Mouse (Mus musculus) heart, adult 2 months (tissue): ENCODE measurements around the gene Yars. TPM values are rescaled to one million over a fixed set of nuclear protein-coding genes. Genes with fewer than 3 reads are reported as not detected.
A peak's percentile ranks its signal among the peaks of the same experiment; 100 is the strongest.

ENCODE experiments used
- DNase-seq, 2 experiments: peaks; one replicate each; pipeline ENCODE4 v3.0.0; 2021
- H3K27ac ChIP-seq: fragments of 200-600 bp; 2 replicates; pipeline ENCODE4 v1.8.1; 2022
- H3K27me3 ChIP-seq: fragments of 200-500 bp; 2 replicates; pipeline ENCODE4 v1.6.1; 2012; ENCODE audit warnings: mild to moderate bottlenecking, low read length, inconsistent platforms, mixed read lengths; ENCODE audit not compliant: control insufficient read depth, insufficient read depth
- H3K36me3 ChIP-seq: fragments of 200-500 bp; 2 replicates; pipeline ENCODE4 v1.6.1; 2012; ENCODE audit warnings: low read length, inconsistent platforms; ENCODE audit not compliant: control insufficient read depth, insufficient read depth
- H3K4me1 ChIP-seq: fragments of 200-500 bp; 2 replicates; pipeline ENCODE4 v1.6.1; 2011; ENCODE audit warnings: low read length; ENCODE audit not compliant: control insufficient read depth, insufficient read depth
- H3K4me3 ChIP-seq: fragments of 200-600 bp; 2 replicates; pipeline ENCODE4 v1.8.1; 2022
- H3K79me2 ChIP-seq: fragments of 200-500 bp; replicated peaks from 2 replicates; pipeline ENCODE4 v1.6.1; 2012; ENCODE audit warnings: mild to moderate bottlenecking, inconsistent platforms, low read length, moderate library complexity, mixed read lengths; ENCODE audit not compliant: control insufficient read depth, insufficient read depth
- H3K9ac ChIP-seq: fragments of 200-500 bp; 2 replicates; pipeline ENCODE4 v1.6.1; 2012; ENCODE audit warnings: low read depth, mild to moderate bottlenecking, control low read depth, inconsistent platforms, low read length, mixed read lengths
- CTCF ChIP-seq: fragments of 200-600 bp; IDR thresholded peaks from 2 replicates; pipeline ENCODE4 v1.8.1; 2022; ENCODE audit warnings: antibody characterized with exemption, mild to moderate bottlenecking, moderate library complexity
- EP300 ChIP-seq: fragments of 200-500 bp; IDR thresholded peaks from 2 replicates; pipeline ENCODE4 v1.6.1; 2011; ENCODE audit warnings: low read depth, low read length, control low read depth; ENCODE audit not compliant: insufficient read depth
- POLR2A ChIP-seq: fragments of 200-500 bp; IDR thresholded peaks from 2 replicates; pipeline ENCODE4 v1.6.1; 2011; ENCODE audit warnings: mild to moderate bottlenecking, low read depth, low read length, control low read depth; ENCODE audit not compliant: insufficient read depth
- WGBS: fragments of 180-500 bp; shearing (Covaris S2); methylation state at CpG from one replicate; pipeline ENCODE4 v1.1.7; 2018; 5-methylcytosine and 5-hydroxymethylcytosine counted together
- intact Hi-C: fragments of 180-260 bp; cut with DNase I; formaldehyde crosslinking; loops from one replicate; pipeline ENCODE4 v1.15.1; 2025
- polyA plus RNA-seq: library from polyadenylated mRNA; depleted of rRNA; stranded (reverse); fragments of >200 nt; gene quantifications from 2 replicates; pipeline ENCODE4 v1.2.3, GENCODE M21; 2012
- total RNA-seq, 2 experiments: library from RNA; stranded (reverse); gene quantifications; 2 replicates each; pipeline ENCODE4 v1.2.3; 2021

The Yars gene
- total and polyA plus RNA-seq, 3 experiments, result 10.4 to 29.7 (median 26.3) TPM

GRCm38 (mm10) chr4:129144401-129145367 is 44.9 kb upstream of the Yars start:
- peak in 1 of 2 experiments; percentile 27 for DNase-seq
- H3K9ac ChIP-seq, result no peak overlapping the region
- peaks cover 7% of the 10 kb centered on the region for H3K36me3 ChIP-seq
- no peak overlapping the region for H3K27ac ChIP-seq
- TF ChIP-seq CTCF (no peak), POLR2A (no peak), EP300 (no peak)
- WGBS, result 46% methylated on average over 16 of the region's 16 CpGs
- H3K4me3 ChIP-seq, result no peak overlapping the region
- no peaks in the 10 kb centered on the region for H3K27me3 ChIP-seq
- H3K4me1 ChIP-seq, result peaks cover 22% of the 10 kb centered on the region
- no peaks in the 10 kb centered on the region for H3K79me2 ChIP-seq
- intact Hi-C loops, result no loop called here

- H3K79me2 ChIP-seq, result no peaks in the 10 kb centered on the region
- no peak overlapping the region for H3K9ac ChIP-seq
- peaks cover 22% of the 10 kb centered on the region for H3K4me1 ChIP-seq
- WGBS, result 57% methylated on average over 4 of the region's 4 CpGs
- no peaks in the 10 kb centered on the region for H3K27me3 ChIP-seq
- H3K36me3 ChIP-seq, result peaks cover 5% of the 10 kb centered on the region
- no peak for DNase-seq
- intact Hi-C loops, result no loop called here
- H3K27ac ChIP-seq, result no peak overlapping the region
- TF ChIP-seq EP300 (no peak), CTCF (no peak), POLR2A (no peak)
- H3K4me3 ChIP-seq, result no peak overlapping the region
Observed at GRCm38 (mm10) chr4:129145411-129145810, 44.1 kb upstream of the Yars start.

DNA sequence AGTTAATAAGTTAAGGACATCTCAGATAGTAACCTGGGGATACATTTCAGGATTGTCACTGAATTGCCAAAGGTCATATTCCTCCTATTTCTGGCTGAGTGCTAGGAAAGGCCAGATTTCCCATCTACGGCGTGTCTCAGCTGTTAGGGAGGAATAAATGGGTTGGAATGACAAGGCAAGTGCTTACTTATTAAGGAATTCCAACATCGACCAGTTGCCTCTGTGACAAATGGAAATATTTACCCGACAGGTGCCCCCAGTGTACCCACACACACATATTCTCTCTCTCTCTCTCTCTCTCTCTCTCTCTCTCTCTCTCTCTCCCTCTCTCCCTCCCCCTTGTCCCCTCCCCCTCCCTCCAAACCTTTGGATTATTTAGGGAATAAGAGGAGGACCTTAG is 43.6 kb upstream of the Yars start:
- H3K9ac ChIP-seq, result no peak overlapping the region
- intact Hi-C loops, result no loop called here
- peaks cover 5% of the 10 kb centered on the region for H3K36me3 ChIP-seq
- no peaks in the 10 kb centered on the region for H3K79me2 ChIP-seq
- H3K27me3 ChIP-seq, result no peaks in the 10 kb centered on the region
- peaks cover 22% of the 10 kb centered on the region for H3K4me1 ChIP-seq
- no peak for TF ChIP-seq CTCF
- TF ChIP-seq EP300, result no peak
- TF ChIP-seq POLR2A, result no peak
- 64% methylated on average over 4 of the region's 4 CpGs for WGBS
- H3K4me3 ChIP-seq, result no peak overlapping the region
- no peak for DNase-seq
- H3K27ac ChIP-seq, result no peak overlapping the region

DNA sequence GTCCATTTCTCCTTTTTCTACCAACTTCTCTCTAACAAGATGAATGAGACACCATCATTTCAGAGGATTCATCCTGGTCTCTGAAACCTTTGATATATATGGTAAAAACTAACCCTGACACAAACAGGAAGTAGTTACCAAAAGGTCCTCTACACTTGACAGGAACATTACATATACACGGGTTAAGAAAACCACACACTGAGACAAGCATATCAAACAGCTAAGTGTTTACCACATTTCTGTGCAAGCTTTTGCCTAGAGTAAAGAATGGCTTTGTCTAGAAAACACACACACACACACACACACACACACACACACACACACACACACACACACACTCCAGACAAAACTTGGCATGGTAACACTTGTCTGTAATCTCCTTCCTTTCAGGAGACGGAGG is 43.2 kb upstream of the Yars start:
- H3K27me3 ChIP-seq, result no peaks in the 10 kb centered on the region
- H3K79me2 ChIP-seq, result no peaks in the 10 kb centered on the region
- DNase-seq, result no peak
- H3K27ac ChIP-seq, result no peak overlapping the region
- WGBS, result 12% methylated on average over 2 of the region's 2 CpGs
- H3K9ac ChIP-seq, result no peak overlapping the region
- H3K4me3 ChIP-seq, result no peak overlapping the region
- H3K4me1 ChIP-seq, result peaks cover 21% of the 10 kb centered on the region
- intact Hi-C loops, result no loop called here
- TF ChIP-seq POLR2A (no peak), CTCF (no peak), EP300 (no peak)
- peaks cover 5% of the 10 kb centered on the region for H3K36me3 ChIP-seq

- peaks cover 15% of the 10 kb centered on the region; the same call in 1 of the 2 replicates for H3K4me1 ChIP-seq
Observed at GRCm38 (mm10) chr4:129147552-129148103, 41.9 kb upstream of the Yars start.

DNA sequence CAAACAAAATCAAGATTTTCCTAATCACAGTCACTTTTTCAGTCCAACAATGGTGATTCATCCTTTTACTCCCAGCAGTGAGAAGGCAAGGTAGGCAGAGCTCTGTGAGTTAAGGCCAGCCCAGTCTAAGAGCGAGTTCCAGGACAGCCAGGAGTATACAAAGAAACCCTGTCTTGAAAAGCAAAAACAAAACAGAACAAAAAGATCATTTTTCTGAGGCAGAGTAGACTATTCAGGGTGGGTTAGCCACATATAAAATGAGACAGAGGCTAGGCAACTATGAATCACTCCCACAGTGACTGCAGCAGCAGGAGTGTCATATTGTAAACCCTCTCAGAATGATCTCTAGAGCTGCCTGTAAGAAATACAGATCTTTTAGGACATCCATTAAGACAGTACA is 40.2 kb upstream of the Yars start:
- no peaks in the 10 kb centered on the region for H3K27me3 ChIP-seq
- no peak for DNase-seq
- no peak overlapping the region for H3K27ac ChIP-seq
- no peak overlapping the region for H3K9ac ChIP-seq
- no peak overlapping the region for H3K4me3 ChIP-seq
- WGBS, result 82% methylated on average over 1 of the region's 1 CpGs
- peaks cover 2% of the 10 kb centered on the region for H3K36me3 ChIP-seq
- intact Hi-C loops, result no loop called here
- peaks cover 7% of the 10 kb centered on the region; the same call in 1 of the 2 replicates for H3K4me1 ChIP-seq
- no peak for TF ChIP-seq EP300
- TF ChIP-seq CTCF, result no peak
- TF ChIP-seq POLR2A, result no peak
- H3K79me2 ChIP-seq, result no peaks in the 10 kb centered on the region

More at GRCm38 (mm10) chr4:129147552-129148103, 41.9 kb upstream of the Yars start:
- Histone ChIP-seq H3K79me2 (no peaks in the 10 kb centered on the region), H3K9ac (peak overlapping the region; percentile 19), H3K27ac (no peak overlapping the region; the same call in 1 of the 2 replicates), H3K27me3 (no peaks in the 10 kb centered on the region), H3K4me3 (no peak overlapping the region), H3K36me3 (peaks cover 5% of the 10 kb centered on the region)
- 54% methylated on average over 13 of the region's 13 CpGs for WGBS
- TF ChIP-seq POLR2A (no peak), CTCF (no peak), EP300 (no peak)
- intact Hi-C loops, result no loop called here
- peak in 1 of 2 experiments; percentile 30 for DNase-seq
